Mouse (Mus musculus): ENCODE measurements around the gene Gfra1.

The Gfra1 gene

GRCm38 (mm10) chr19:58455496-58456061 is at the start of gene Gfra1:
Gene Gfra1 (minus strand): TSS chr19:58455909.
- DNase-seq (ENCODE audit: low read depth, low spot score): no peak

- DNase-seq (ENCODE audit: low read depth, low spot score): no peak
Measured at GRCm38 (mm10) chr19:58500049-58500448, 44.3 kb upstream of the Gfra1 start.

- no peak for DNase-seq (ENCODE audit: low read depth, low spot score)
Measured at GRCm38 (mm10) chr19:58499420-58499966, 43.8 kb upstream of the Gfra1 start.

- DNase-seq (ENCODE audit: low read depth, low spot score): no peak
Measured at GRCm38 (mm10) chr19:58497106-58497505, 41.4 kb upstream of the Gfra1 start.

GRCm38 (mm10) chr19:58486686-58487085 is 31.0 kb upstream of the Gfra1 start:
- no peak for DNase-seq (ENCODE audit: low read depth, low spot score)

GRCm38 (mm10) chr19:58482373-58482977 is 26.8 kb upstream of the Gfra1 start:
- no peak for DNase-seq (ENCODE audit: low read depth, low spot score)

GRCm38 (mm10) chr19:58474251-58474650 is 18.5 kb upstream of the Gfra1 start:
- no peak for DNase-seq (ENCODE audit: low read depth, low spot score)

- DNase-seq (ENCODE audit: low read depth, low spot score): peak; percentile 53
Measured at GRCm38 (mm10) chr19:58469421-58469820, 13.7 kb upstream of the Gfra1 start.

GRCm38 (mm10) chr19:58468331-58468730 is 12.6 kb upstream of the Gfra1 start:
- no peak for DNase-seq (ENCODE audit: low read depth, low spot score)

- no peak for DNase-seq (ENCODE audit: low read depth, low spot score)
Measured at GRCm38 (mm10) chr19:58463755-58464154, 8.0 kb upstream of the Gfra1 start.

- DNase-seq (ENCODE audit: low read depth, low spot score): no peak
Measured at GRCm38 (mm10) chr19:58460361-58461022, 4.8 kb upstream of the Gfra1 start.

GRCm38 (mm10) chr19:58456491-58457061 is 867 bp upstream of the Gfra1 start:
- DNase-seq (ENCODE audit: low read depth, low spot score): no peak

GRCm38 (mm10) chr19:58455061-58455495 is 631 bp downstream of the Gfra1 start:
- no peak for DNase-seq (ENCODE audit: low read depth, low spot score)

- no peak for DNase-seq (ENCODE audit: low read depth, low spot score)
Measured at GRCm38 (mm10) chr19:58454261-58455060, 1.2 kb downstream of the Gfra1 start.

- DNase-seq (ENCODE audit: low read depth, low spot score): no peak
Measured at GRCm38 (mm10) chr19:58453581-58453980, 2.1 kb downstream of the Gfra1 start.

GRCm38 (mm10) chr19:58452941-58453551 is 2.7 kb downstream of the Gfra1 start:
- no peak for DNase-seq (ENCODE audit: low read depth, low spot score)

GRCm38 (mm10) chr19:58452178-58452819 is 3.4 kb downstream of the Gfra1 start:
- no peak for DNase-seq (ENCODE audit: low read depth, low spot score)

- no peak for DNase-seq (ENCODE audit: low read depth, low spot score)
Measured at GRCm38 (mm10) chr19:58451323-58451722, 4.4 kb downstream of the Gfra1 start.

- DNase-seq (ENCODE audit: low read depth, low spot score): no peak
Measured at GRCm38 (mm10) chr19:58450716-58451115, 5.0 kb downstream of the Gfra1 start.

Measured in retina, adult 2 months (tissue).